In genomic region chr12:73110431-73111111, GRCm38 (mm10) we compare ENCODE assay signal across 8 mouse cellular contexts. TPM values are rescaled to one million over a fixed set of nuclear protein-coding genes. Genes with fewer than 3 reads are reported as not detected.
DNase-seq lines count a peak whose midpoint lies in the region; ATAC-seq lines count a peak whose summit lies in the region.
"Had no signal": no experiment of that assay in that cellular context is flagged by ENCODE, and none has a peak within 500 bp of the region (broad histone marks: within the 10 kb centered on the region; RNA-seq: fewer than 3 reads in every experiment).

No protein-coding gene starts in this region.

- WGBS in hindbrain, embryonic 10.5 days: 3% methylated on average over 23 of the region's 23 CpGs
- 2% methylated on average over 23 of the region's 23 CpGs for WGBS in limb, embryonic 13.5 days
- 2% methylated on average over 23 of the region's 23 CpGs for WGBS in neural tube, embryonic 14.5 days

- H3K27ac ChIP-seq in hindbrain, embryonic 10.5 days: peak overlapping the region; percentile 92
- H3K27ac ChIP-seq in limb, embryonic 13.5 days: peak overlapping the region; percentile 93
- H3K27ac ChIP-seq in neural tube, embryonic 14.5 days (ENCODE audit: low read depth, low read length): no peak overlapping the region

- peak; percentile 31 to 39 for DNase-seq in urinary bladder, adult 18-20 months (ENCODE audit: low spot score in 2 of 2)
- DNase-seq in urinary bladder, postnatal 10 days (ENCODE audit: low spot score): no peak
- peak; percentile 76 for DNase-seq in embryo, embryonic 11 days
- peak; percentile 31 for DNase-seq in hindbrain, embryonic 10.5 days (ENCODE audit: low spot score)
- no peak for DNase-seq in layer of hippocampus, adult 9-10 months (ENCODE audit: low spot score)

- H3K9me3 ChIP-seq in hindbrain, embryonic 10.5 days: no peaks in the 10 kb centered on the region
- H3K9me3 ChIP-seq in limb, embryonic 13.5 days: no peaks in the 10 kb centered on the region
- no peaks in the 10 kb centered on the region for H3K9me3 ChIP-seq in neural tube, embryonic 14.5 days (ENCODE audit: control insufficient read depth, low read length)

- ATAC-seq in limb, embryonic 13.5 days (ENCODE audit: low FRiP score, low read depth): peak; percentile 57
- ATAC-seq in neural tube, embryonic 14.5 days (ENCODE audit: low read depth): peak; percentile 42; the same call in 1 of the 2 replicates

- H3K4me3 ChIP-seq in hindbrain, embryonic 10.5 days: peak overlapping the region; percentile 85
- peak overlapping the region; percentile 88 for H3K4me3 ChIP-seq in limb, embryonic 13.5 days
- peak overlapping the region; percentile 64 for H3K4me3 ChIP-seq in neural tube, embryonic 14.5 days (ENCODE audit: low read depth, low read length)
- H3K4me3 ChIP-seq: erythroblast, embryonic 14.5 days had no signal

- peak overlapping the region; percentile 95 for H3K9ac ChIP-seq in limb, embryonic 13.5 days
- H3K9ac ChIP-seq in neural tube, embryonic 14.5 days (replicated peaks; ENCODE audit: low read depth, low read length): 0 out of 2 replicates have a peak overlapping the region, but pooled peaks have one; percentile 28

- peaks cover 27% of the 10 kb centered on the region for H3K27me3 ChIP-seq in hindbrain, embryonic 10.5 days (ENCODE audit: insufficient read depth, poor library complexity, severe bottlenecking)
- no peaks in the 10 kb centered on the region for H3K27me3 ChIP-seq in limb, embryonic 13.5 days
- H3K27me3 ChIP-seq in neural tube, embryonic 14.5 days (ENCODE audit: control insufficient read depth, insufficient read depth, low read length): no peaks in the 10 kb centered on the region

- peak overlapping the region; percentile 88 for H3K4me2 ChIP-seq in limb, embryonic 13.5 days (replicated peaks)
- H3K4me2 ChIP-seq in neural tube, embryonic 14.5 days (ENCODE audit: low read depth, low read length): peak overlapping the region; percentile 100

- peaks cover 32% of the 10 kb centered on the region for H3K4me1 ChIP-seq in hindbrain, embryonic 10.5 days (replicated peaks)
- H3K4me1 ChIP-seq in limb, embryonic 13.5 days: peaks cover 32% of the 10 kb centered on the region
- H3K4me1 ChIP-seq in neural tube, embryonic 14.5 days (ENCODE audit: control insufficient read depth, insufficient read depth, low read length): peaks cover 9% of the 10 kb centered on the region; the same call in 1 of the 2 replicates

- H3K36me3 ChIP-seq in hindbrain, embryonic 10.5 days: peaks cover 30% of the 10 kb centered on the region
- peaks cover 27% of the 10 kb centered on the region for H3K36me3 ChIP-seq in limb, embryonic 13.5 days
- no peaks in the 10 kb centered on the region for H3K36me3 ChIP-seq in neural tube, embryonic 14.5 days (ENCODE audit: control insufficient read depth, insufficient read depth, low read length)

RNA-seq across cellular contexts. Expression of gene Six4, which starts 2.7 kb away (rescaled TPM):
- polyA plus RNA-seq in hindbrain, embryonic 10.5 days (2016; fragmentation: Nextera tagmentation; extraction: Ambion mirVana): 5.0 and 8.6 TPM in 2 replicates
- polyA plus RNA-seq in limb, embryonic 13.5 days (2015; fragmentation: Nextera tagmentation; extraction: Ambion mirVana): 7.6 and 8.3 TPM in 2 replicates
- 0.55 and 0.71 TPM in 2 replicates for polyA plus RNA-seq in neural tube, embryonic 14.5 days (2014; fragmentation: Nextera tagmentation; extraction: Ambion mirVana)

RNA-seq across cellular contexts. Expression of gene Mnat1, which starts 12.9 kb away (rescaled TPM):
- polyA plus RNA-seq in hindbrain, embryonic 10.5 days (2016; fragmentation: Nextera tagmentation; extraction: Ambion mirVana): 29.1 and 36.3 TPM in 2 replicates
- polyA plus RNA-seq in limb, embryonic 13.5 days (2015; fragmentation: Nextera tagmentation; extraction: Ambion mirVana): 34.8 and 36.8 TPM in 2 replicates
- polyA plus RNA-seq in neural tube, embryonic 14.5 days (2014; fragmentation: Nextera tagmentation; extraction: Ambion mirVana): 20.8 and 21.7 TPM in 2 replicates

RNA-seq across cellular contexts. Expression of gene Six1, which starts 56.9 kb away (rescaled TPM):
- polyA plus RNA-seq in hindbrain, embryonic 10.5 days (2016; fragmentation: Nextera tagmentation; extraction: Ambion mirVana): 21.1 and 33.5 TPM in 2 replicates
- 47.0 and 50.0 TPM in 2 replicates for polyA plus RNA-seq in limb, embryonic 13.5 days (2015; fragmentation: Nextera tagmentation; extraction: Ambion mirVana)
- 0.12 and 3.7 TPM in 2 replicates for polyA plus RNA-seq in neural tube, embryonic 14.5 days (2014; fragmentation: Nextera tagmentation; extraction: Ambion mirVana)
- polyA plus RNA-seq: erythroblast, embryonic 14.5 days had no signal

Comparison
In these comparisons a context has a peak if more than half of its experiments do, and no peak if none do; other contexts are left out.
1. DNase-seq: peak in urinary bladder, adult 18-20 months (2 of 2), embryo, embryonic 11 days (single experiment) and hindbrain, embryonic 10.5 days (single experiment); none in urinary bladder, postnatal 10 days (single experiment) and layer of hippocampus, adult 9-10 months (single experiment).
2. Peak in every context shown above with its lines, with median percentiles within 50 percentile points of each other: H3K4me3 ChIP-seq.